Mouse (Mus musculus): ENCODE measurements around the gene Nucb1. TPM values are rescaled to one million over a fixed set of nuclear protein-coding genes. Genes with fewer than 3 reads are reported as not detected.

The Nucb1 gene
- total and polyA plus RNA-seq, 2 experiments, result 68.1 to 307 TPM

DNA sequence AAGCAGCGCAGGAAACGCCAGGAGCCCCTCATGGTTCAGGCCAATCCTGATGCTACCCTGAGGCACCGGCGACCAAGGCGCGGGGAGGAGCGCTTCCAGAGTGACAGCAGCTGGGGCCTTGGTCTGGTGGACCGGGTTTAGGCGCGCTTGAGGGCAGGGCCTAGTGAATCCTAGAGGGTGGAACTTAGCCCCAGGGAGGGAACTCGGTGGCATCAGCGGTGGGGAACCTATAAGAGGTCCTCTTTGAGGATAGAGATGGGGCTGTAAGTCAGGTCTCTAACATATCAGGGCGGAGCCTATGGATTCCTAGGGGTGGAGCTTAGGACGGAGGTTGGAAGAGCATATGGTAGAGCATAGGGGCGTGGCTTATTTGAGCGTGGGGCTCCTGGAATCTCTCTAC is 5.2 kb upstream of the Nucb1 start:
- no peak overlapping the region for H3K27ac ChIP-seq (replicated peaks; ENCODE audit: insufficient read depth, low read depth, low read length)

GRCm38 (mm10) chr7:45514411-45514810 is 4.2 kb upstream of the Nucb1 start:
- no peak for DNase-seq (ENCODE audit: extremely low read depth, low read depth, low spot score)
- Histone ChIP-seq H3K27me3 (ENCODE audit: control insufficient read depth, insufficient read depth, low read length) (no peaks in the 10 kb centered on the region), H3K9ac (ENCODE audit: low read depth, low read length) (no peak overlapping the region), H3K79me2 (ENCODE audit: control insufficient read depth, insufficient read depth, low read length) (no peaks in the 10 kb centered on the region; the same call in 1 of the 2 replicates), H3K4me3 (ENCODE audit: insufficient read depth, low read depth, low read length) (no peak overlapping the region), H3K27ac (replicated peaks; ENCODE audit: insufficient read depth, low read depth, low read length) (no peak overlapping the region), H3K36me3 (ENCODE audit: control insufficient read depth, insufficient read depth, low read length) (no peaks in the 10 kb centered on the region), H3K4me1 (ENCODE audit: control insufficient read depth, insufficient read depth, low read length) (peaks cover 2% of the 10 kb centered on the region; the same call in 1 of the 2 replicates)
- WGBS, result 95% methylated on average over 7 of the region's 7 CpGs
- no peak for TF ChIP-seq POLR2A (IDR thresholded peaks at IDR 0.05; ENCODE audit: extremely low read depth, insufficient read depth, low read length)
- TF ChIP-seq CTCF (IDR thresholded peaks at IDR 0.05; ENCODE audit: low read depth, low read length), result no peak

More for the DNA sequence above, 5.2 kb upstream of the Nucb1 start:
- Histone ChIP-seq H3K79me2 (ENCODE audit: control insufficient read depth, insufficient read depth, low read length) (no peaks in the 10 kb centered on the region), H3K27me3 (ENCODE audit: control insufficient read depth, insufficient read depth, low read length) (no peaks in the 10 kb centered on the region), H3K9ac (ENCODE audit: low read depth, low read length) (no peak overlapping the region), H3K36me3 (ENCODE audit: control insufficient read depth, insufficient read depth, low read length) (no peaks in the 10 kb centered on the region), H3K4me1 (ENCODE audit: control insufficient read depth, insufficient read depth, low read length) (no peaks in the 10 kb centered on the region), H3K4me3 (ENCODE audit: insufficient read depth, low read depth, low read length) (no peak overlapping the region)
- DNase-seq (ENCODE audit: extremely low read depth, low read depth, low spot score), result no peak
- TF ChIP-seq POLR2A (IDR thresholded peaks at IDR 0.05; ENCODE audit: extremely low read depth, insufficient read depth, low read length), result no peak
- no peak for TF ChIP-seq CTCF (IDR thresholded peaks at IDR 0.05; ENCODE audit: low read depth, low read length)
- 61% methylated on average over 16 of the region's 16 CpGs for WGBS

GRCm38 (mm10) chr7:45509181-45509882 is 874 bp downstream of the Nucb1 start:
- H3K27me3 ChIP-seq (ENCODE audit: control insufficient read depth, insufficient read depth, low read length), result no peaks in the 10 kb centered on the region
- no peaks in the 10 kb centered on the region for H3K36me3 ChIP-seq (ENCODE audit: control insufficient read depth, insufficient read depth, low read length)
- peaks cover 12% of the 10 kb centered on the region; the same call in 1 of the 2 replicates for H3K79me2 ChIP-seq (ENCODE audit: control insufficient read depth, insufficient read depth, low read length)
- 11% methylated on average over 19 of the region's 19 CpGs for WGBS
- H3K4me3 ChIP-seq (ENCODE audit: insufficient read depth, low read depth, low read length), result peak overlapping the region; percentile 76
- H3K4me1 ChIP-seq (ENCODE audit: control insufficient read depth, insufficient read depth, low read length), result peaks cover 13% of the 10 kb centered on the region
- H3K27ac ChIP-seq (replicated peaks; ENCODE audit: insufficient read depth, low read depth, low read length), result peak overlapping the region; percentile 79
- TF ChIP-seq CTCF (IDR thresholded peaks at IDR 0.05; ENCODE audit: low read depth, low read length), result no peak
- TF ChIP-seq POLR2A (IDR thresholded peaks at IDR 0.05; ENCODE audit: extremely low read depth, insufficient read depth, low read length), result no peak
- DNase-seq (ENCODE audit: extremely low read depth, low read depth, low spot score), result peak; percentile 54
- H3K9ac ChIP-seq (ENCODE audit: low read depth, low read length), result peak overlapping the region; percentile 80

GRCm38 (mm10) chr7:45508561-45508960 is 1.6 kb downstream of the Nucb1 start:
- no peak for TF ChIP-seq POLR2A (IDR thresholded peaks at IDR 0.05; ENCODE audit: extremely low read depth, insufficient read depth, low read length)
- no peak for TF ChIP-seq CTCF (IDR thresholded peaks at IDR 0.05; ENCODE audit: low read depth, low read length)
- 87% methylated on average over 6 of the region's 6 CpGs for WGBS
- Histone ChIP-seq H3K27ac (replicated peaks; ENCODE audit: insufficient read depth, low read depth, low read length) (no peak overlapping the region), H3K4me1 (ENCODE audit: control insufficient read depth, insufficient read depth, low read length) (peaks cover 13% of the 10 kb centered on the region), H3K27me3 (ENCODE audit: control insufficient read depth, insufficient read depth, low read length) (no peaks in the 10 kb centered on the region), H3K4me3 (ENCODE audit: insufficient read depth, low read depth, low read length) (no peak overlapping the region), H3K9ac (ENCODE audit: low read depth, low read length) (no peak overlapping the region), H3K36me3 (ENCODE audit: control insufficient read depth, insufficient read depth, low read length) (no peaks in the 10 kb centered on the region), H3K79me2 (ENCODE audit: control insufficient read depth, insufficient read depth, low read length) (peaks cover 12% of the 10 kb centered on the region; the same call in 1 of the 2 replicates)
- no peak for DNase-seq (ENCODE audit: extremely low read depth, low read depth, low spot score)

GRCm38 (mm10) chr7:45507583-45507982 is 2.6 kb downstream of the Nucb1 start:
- Histone ChIP-seq H3K36me3 (ENCODE audit: control insufficient read depth, insufficient read depth, low read length) (no peaks in the 10 kb centered on the region), H3K79me2 (ENCODE audit: control insufficient read depth, insufficient read depth, low read length) (peaks cover 12% of the 10 kb centered on the region; the same call in 1 of the 2 replicates), H3K27ac (replicated peaks; ENCODE audit: insufficient read depth, low read depth, low read length) (no peak overlapping the region), H3K27me3 (ENCODE audit: control insufficient read depth, insufficient read depth, low read length) (no peaks in the 10 kb centered on the region), H3K4me1 (ENCODE audit: control insufficient read depth, insufficient read depth, low read length) (peaks cover 13% of the 10 kb centered on the region), H3K4me3 (ENCODE audit: insufficient read depth, low read depth, low read length) (no peak overlapping the region), H3K9ac (ENCODE audit: low read depth, low read length) (no peak overlapping the region)
- no peak for TF ChIP-seq CTCF (IDR thresholded peaks at IDR 0.05; ENCODE audit: low read depth, low read length)
- no peak for TF ChIP-seq POLR2A (IDR thresholded peaks at IDR 0.05; ENCODE audit: extremely low read depth, insufficient read depth, low read length)
- WGBS, result 70% methylated on average over 6 of the region's 6 CpGs
- DNase-seq (ENCODE audit: extremely low read depth, low read depth, low spot score), result peak; percentile 41

DNA sequence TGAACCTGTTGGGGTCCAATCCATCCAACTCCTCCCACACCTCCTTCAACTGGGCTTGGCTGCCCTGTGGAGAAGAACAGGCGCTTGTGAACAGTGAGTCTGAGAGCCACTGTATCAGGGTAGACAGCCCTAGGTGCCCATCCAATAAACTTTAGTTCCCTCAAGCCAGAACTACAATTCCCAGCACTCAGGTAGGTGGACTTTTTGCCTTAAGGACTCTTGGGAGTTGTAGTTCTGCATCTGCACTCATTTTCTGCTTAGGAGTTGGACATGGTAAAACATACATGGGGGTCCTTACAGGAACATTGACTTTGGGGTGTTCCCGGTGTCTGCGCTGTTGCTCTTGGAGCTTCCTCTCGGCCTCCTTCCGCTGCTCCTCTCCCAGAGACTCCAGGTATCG is 11.8 kb downstream of the Nucb1 start:
- WGBS, result 97% methylated on average over 6 of the region's 6 CpGs
- Histone ChIP-seq H3K27ac (replicated peaks; ENCODE audit: insufficient read depth, low read depth, low read length) (no peak overlapping the region), H3K79me2 (ENCODE audit: control insufficient read depth, insufficient read depth, low read length) (no peaks in the 10 kb centered on the region), H3K9ac (ENCODE audit: low read depth, low read length) (no peak overlapping the region), H3K4me1 (ENCODE audit: control insufficient read depth, insufficient read depth, low read length) (peaks cover 2% of the 10 kb centered on the region), H3K36me3 (ENCODE audit: control insufficient read depth, insufficient read depth, low read length) (peaks cover 22% of the 10 kb centered on the region), H3K27me3 (ENCODE audit: control insufficient read depth, insufficient read depth, low read length) (no peaks in the 10 kb centered on the region), H3K4me3 (ENCODE audit: insufficient read depth, low read depth, low read length) (no peak overlapping the region)
- TF ChIP-seq POLR2A (IDR thresholded peaks at IDR 0.05; ENCODE audit: extremely low read depth, insufficient read depth, low read length) (no peak), CTCF (IDR thresholded peaks at IDR 0.05; ENCODE audit: low read depth, low read length) (no peak)
- no peak for DNase-seq (ENCODE audit: extremely low read depth, low read depth, low spot score)

Data from liver, adult 2 months (tissue).